Mouse (Mus musculus) CD4-positive helper T cell, adult 2 months (primary cell): ENCODE measurements around the gene Rpl29.

Experiments
- DNase-seq: peaks from one replicate; pipeline ENCODE4 v3.0.0-alpha.2; 2012; ENCODE audit warnings: low read depth, missing footprints, low spot score

Rpl29 gene

GRCm38 (mm10) chr9:106429221-106430014 is at the start of gene Rpl29:
Gene Rpl29 (plus strand): TSS chr9:106429454.
- peak; percentile 96 for DNase-seq

- DNase-seq, result peak; percentile 49
Measured at GRCm38 (mm10) chr9:106386181-106386864, 42.9 kb upstream of the Rpl29 start.

DNA sequence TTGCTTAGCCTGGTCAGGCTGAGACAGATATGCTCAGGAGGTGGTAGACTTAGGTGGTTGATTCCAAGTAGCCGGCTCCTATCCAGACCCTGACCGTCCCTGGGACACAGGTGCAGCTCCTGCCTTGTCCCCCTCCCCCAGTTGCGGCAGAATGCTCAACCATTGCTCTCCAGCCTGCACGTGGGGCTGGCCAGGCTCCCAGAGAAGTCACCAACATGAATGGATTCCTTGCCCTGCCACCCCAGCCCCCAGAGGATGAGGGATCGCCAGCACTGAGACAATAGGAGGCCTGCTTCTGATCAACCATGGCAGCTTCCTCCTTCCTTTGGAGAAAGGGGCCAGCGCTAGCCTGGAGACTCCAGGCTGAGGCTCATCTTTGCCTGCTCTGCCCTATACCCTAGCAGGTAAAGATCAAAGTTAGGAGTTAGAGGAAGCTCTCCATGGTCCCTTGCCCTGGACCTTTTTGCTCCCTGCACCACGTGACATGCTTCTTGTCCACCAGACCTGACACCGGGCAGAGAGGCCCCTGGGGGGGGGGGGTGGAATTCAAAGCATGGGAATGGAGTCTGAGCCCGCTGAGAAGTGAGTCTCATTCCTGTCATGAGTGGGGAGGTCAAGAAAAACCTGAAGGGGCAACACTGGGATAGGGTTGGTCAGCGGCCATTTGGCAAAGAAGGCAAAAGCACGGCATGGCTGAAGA is 36.3 kb upstream of the Rpl29 start:
- no peak for DNase-seq

- no peak for DNase-seq
Measured at GRCm38 (mm10) chr9:106393548-106393947, 35.7 kb upstream of the Rpl29 start.

DNA sequence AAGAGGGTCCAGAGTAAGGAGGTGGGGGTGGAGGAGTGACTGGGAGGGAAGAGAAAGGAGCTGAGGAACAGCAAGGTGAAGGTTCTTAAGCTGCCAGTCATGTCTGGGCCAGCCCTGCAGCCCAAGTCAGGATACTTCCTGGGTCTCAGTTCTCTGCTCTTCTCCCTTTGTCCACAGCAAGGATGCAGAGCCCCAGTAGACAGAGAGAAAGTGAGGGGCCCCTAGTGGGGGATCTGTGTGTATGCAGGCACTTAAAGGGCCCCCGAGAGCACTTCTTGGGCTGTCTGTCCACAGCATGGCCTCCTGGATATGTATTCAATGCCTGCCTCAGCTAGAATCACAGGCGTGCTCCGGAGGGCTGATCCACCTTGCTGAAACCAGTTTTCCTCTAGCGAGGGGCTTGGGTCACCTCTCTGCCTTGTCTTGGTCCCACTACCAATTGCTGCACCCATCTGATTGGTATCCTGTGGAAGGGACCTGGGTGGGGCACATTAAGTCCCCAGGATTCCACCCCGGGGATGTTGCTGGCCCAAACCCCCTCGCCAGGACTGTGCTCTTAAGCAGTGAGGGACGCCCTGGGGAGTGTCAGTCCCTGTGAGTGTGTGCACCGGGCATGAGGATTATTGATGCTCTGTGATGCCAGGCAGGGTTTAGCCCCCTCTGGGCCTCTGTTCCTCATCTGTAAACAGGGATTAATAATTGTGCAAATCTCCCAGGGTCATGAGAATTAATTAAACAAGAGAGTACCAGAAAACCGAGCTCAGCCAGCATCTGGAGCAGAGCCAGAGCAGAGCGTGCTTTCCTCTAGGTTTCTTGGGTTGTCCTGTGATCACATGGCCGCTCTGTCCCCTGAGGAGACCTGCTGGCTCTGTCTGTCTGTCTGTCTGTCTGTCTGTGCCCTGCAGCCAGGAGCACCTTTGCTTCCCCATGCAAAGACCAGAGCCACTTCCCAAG is 34.3 kb upstream of the Rpl29 start:
- DNase-seq, result peak; percentile 60

DNA sequence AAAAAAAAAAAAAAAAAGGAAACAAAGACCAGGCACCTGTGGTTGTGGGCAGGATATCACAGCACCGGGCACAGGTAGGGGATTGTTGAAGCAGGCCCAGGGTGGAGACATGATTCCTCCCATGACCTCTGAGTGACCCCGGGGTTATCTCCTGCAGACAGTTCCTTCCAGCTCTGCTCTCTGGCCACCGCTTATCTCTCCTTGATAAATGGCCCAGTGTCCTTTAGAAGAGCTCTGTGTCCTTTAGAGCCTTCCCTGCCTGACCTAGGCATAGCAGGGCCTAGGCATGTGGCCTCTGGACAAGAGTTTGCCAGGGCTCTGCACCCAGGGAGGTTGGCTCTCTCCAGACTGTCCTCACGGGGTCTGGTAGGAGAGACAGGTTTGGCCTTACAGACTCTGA is 31.5 kb upstream of the Rpl29 start:
- no peak for DNase-seq

- no peak for DNase-seq
Measured at GRCm38 (mm10) chr9:106398667-106399311, 30.5 kb upstream of the Rpl29 start.

DNA sequence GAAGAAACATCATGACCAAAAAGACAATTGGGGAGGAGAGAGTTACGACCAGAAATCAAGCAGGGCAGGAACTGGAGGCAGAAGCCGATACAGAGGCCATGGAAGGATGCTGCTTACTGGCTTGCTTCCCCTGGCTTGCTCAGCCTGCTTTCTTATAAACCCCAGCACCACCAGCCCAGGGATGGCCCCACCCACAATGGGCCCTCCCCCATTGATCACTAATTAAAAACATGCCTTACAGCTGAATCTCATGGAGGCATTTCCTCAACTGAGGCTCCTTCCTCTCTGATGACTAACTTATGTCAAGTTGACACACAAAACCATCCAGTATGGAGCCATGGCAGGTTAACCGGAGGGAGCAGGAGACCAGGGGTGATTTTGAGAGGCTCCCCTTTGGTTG is 29.4 kb upstream of the Rpl29 start:
- DNase-seq, result no peak

- no peak for DNase-seq
Measured at GRCm38 (mm10) chr9:106402149-106402548, 27.1 kb upstream of the Rpl29 start.

GRCm38 (mm10) chr9:106402607-106403375 is 26.5 kb upstream of the Rpl29 start:
- no peak for DNase-seq

- DNase-seq, result no peak
Measured at GRCm38 (mm10) chr9:106405275-106405674, 24.0 kb upstream of the Rpl29 start.

- no peak for DNase-seq
Measured at GRCm38 (mm10) chr9:106406443-106407078, 22.7 kb upstream of the Rpl29 start.

GRCm38 (mm10) chr9:106409096-106409495 is 20.2 kb upstream of the Rpl29 start:
- DNase-seq, result no peak

- no peak for DNase-seq
Measured at GRCm38 (mm10) chr9:106410086-106410650, 19.1 kb upstream of the Rpl29 start.

DNA sequence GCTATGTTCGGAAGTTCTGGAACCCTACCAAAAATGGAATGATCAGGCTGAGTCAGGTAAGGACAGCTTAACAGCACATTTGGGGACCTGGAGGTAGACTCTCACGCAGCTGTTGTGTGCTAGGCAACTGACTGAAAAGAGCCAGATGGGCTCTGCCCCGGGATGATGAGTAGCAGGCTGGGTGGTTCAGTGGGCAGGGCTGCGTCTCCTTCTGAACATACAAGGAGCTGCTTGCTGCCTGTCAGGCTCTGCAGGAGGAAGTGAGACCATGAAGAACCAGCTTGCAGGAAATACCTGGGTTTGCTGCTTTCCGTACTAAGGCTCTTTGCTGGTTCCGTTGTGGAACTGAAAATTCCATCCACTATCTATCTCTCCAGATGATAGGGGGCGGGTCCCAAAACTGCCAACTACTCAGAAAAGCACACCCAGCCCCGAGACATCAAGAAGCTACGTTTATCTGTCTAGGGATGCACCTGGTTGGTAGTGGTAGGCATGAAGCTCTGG is 18.1 kb upstream of the Rpl29 start:
- DNase-seq, result no peak

DNA sequence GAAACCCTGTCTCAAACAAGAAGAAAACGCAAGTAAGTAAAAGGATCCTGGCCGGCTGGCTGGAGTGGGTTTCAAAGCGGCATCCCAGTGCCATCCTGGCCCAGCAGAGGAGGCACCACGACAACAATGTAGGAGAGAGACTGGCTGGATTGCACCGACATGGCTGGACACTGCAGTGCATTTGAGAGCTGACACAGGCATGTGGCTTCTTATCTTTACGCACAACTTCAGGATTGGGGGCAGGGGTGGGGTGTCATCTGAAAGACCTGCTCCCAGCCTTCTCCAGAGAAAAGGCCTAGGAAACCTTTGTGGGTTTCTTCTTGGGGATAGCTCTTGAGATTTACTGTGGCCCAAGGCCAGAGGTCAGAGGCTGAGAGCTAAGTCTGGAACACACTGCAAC is 17.5 kb upstream of the Rpl29 start:
- no peak for DNase-seq

- no peak for DNase-seq
Measured at GRCm38 (mm10) chr9:106412210-106412609, 17.0 kb upstream of the Rpl29 start.

DNA sequence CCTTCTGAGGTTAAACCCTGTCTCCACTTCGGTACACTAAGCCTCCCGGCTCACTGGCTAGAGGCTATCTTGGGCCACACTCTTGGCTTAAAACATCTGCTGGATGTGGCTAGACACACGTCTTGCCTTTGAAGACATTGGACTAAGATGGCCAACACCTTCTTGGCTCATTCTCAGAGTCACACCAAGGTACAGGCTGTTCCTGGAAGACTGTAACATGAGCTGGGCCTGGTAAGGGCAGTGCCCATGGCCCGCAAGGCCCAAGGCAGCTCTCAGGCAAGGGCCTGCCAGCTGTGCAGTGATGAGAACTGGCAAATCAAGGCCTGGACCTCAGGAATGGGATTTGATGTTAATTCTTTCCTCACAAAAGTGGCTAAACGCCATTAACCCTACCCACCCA is 15.6 kb upstream of the Rpl29 start:
- DNase-seq, result no peak

DNA sequence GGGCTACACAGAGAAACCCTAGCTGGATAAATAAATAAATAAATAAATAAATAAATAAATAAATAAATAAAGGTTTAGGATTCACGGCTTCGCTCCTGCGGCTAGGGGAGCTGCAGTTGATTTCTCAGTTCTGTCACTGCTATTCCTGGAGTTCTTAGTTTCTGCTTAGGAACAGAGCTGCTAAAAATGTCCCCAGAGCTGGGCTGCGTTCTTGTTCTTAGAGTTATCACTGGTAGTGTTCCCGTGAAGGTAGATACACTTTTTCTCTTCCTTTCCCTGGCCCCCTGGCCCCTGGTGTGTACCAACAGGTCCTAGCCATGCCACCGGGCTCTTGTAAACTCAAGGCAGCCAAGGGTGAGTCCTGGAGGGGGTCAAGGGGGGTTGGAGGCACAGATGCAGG is 12.4 kb upstream of the Rpl29 start:
- no peak for DNase-seq
